Mouse (Mus musculus) liver, embryonic 14.5 days (tissue): ENCODE measurements around the gene Cpne5. TPM values are rescaled to one million over a fixed set of nuclear protein-coding genes. Genes with fewer than 3 reads are reported as not detected.

Experiments used
- ATAC-seq: fragments of 200-750 bp; cut with Nextera tagmentation; 2 replicates; pipeline ENCODE4 v1.8.0; 2017; ENCODE audit warnings: moderate number of reproducible peaks, mild to moderate bottlenecking, moderate library complexity; ENCODE audit not compliant: insufficient read depth
- DNase-seq, 3 experiments: peaks; one replicate each; pipeline ENCODE4 v3.0.0-alpha.2; 2012 to 2013; ENCODE audit warnings: low read depth in 3 of 3, low spot score in 3 of 3
- H3K27ac ChIP-seq: fragments of 300-500 bp; sonication (generic); 2 replicates; pipeline ENCODE4 v1.5.1; 2014; ENCODE audit warnings: moderate library complexity, mild to moderate bottlenecking, control low read depth, inconsistent platforms
- H3K27me3 ChIP-seq: fragments of 300-500 bp; sonication (generic); 2 replicates; pipeline ENCODE4 v1.6.1; 2014; ENCODE audit warnings: mild to moderate bottlenecking, low read length, moderate library complexity; ENCODE audit not compliant: control insufficient read depth, insufficient read depth
- H3K36me3 ChIP-seq: fragments of 300-500 bp; sonication (generic); replicated peaks from 2 replicates; pipeline ENCODE4 v1.6.1; 2014; ENCODE audit warnings: low read depth; ENCODE audit not compliant: control insufficient read depth, insufficient read depth
- H3K4me1 ChIP-seq, 2 experiments: fragments of 200-500 bp in 1 of 2; fragments of 300-500 bp in 1 of 2; sonication (generic) in 1 of 2; replicated peaks; 2 replicates each; pipeline ENCODE4 v1.6.1; 2012 to 2014; ENCODE audit warnings: antibody characterized with exemption in 1 of 2, inconsistent platforms in 1 of 2, low read length in 1 of 2; ENCODE audit not compliant: control insufficient read depth in 2 of 2, insufficient read depth in 2 of 2
- H3K4me2 ChIP-seq: fragments of 300-500 bp; sonication (generic); 2 replicates; pipeline ENCODE4 v1.6.1; 2014; ENCODE audit warnings: low read depth, mild to moderate bottlenecking, control low read depth, moderate library complexity
- H3K4me3 ChIP-seq, 2 experiments: fragments of 200-500 bp in 1 of 2; fragments of 300-500 bp in 1 of 2; sonication (generic) in 1 of 2; 2 replicates each; pipeline ENCODE4 v1.5.1; 2012 to 2014; ENCODE audit warnings: low read depth in 2 of 2, low read length in 2 of 2, mild to moderate bottlenecking in 2 of 2, control low read depth in 1 of 2, inconsistent platforms in 1 of 2, moderate library complexity in 1 of 2; ENCODE audit not compliant: insufficient read depth in 1 of 2
- H3K9ac ChIP-seq: fragments of 300-500 bp; sonication (generic); replicated peaks from 2 replicates; pipeline ENCODE4 v1.6.1; 2014; ENCODE audit warnings: mild to moderate bottlenecking, control low read depth, moderate library complexity
- H3K9me3 ChIP-seq: fragments of 300-500 bp; sonication (generic); 2 replicates; pipeline ENCODE4 v1.6.1; 2016; ENCODE audit warnings: low read length, mixed read lengths; ENCODE audit not compliant: control insufficient read depth
- CTCF ChIP-seq: IDR thresholded peaks from 2 replicates; pipeline ENCODE4 v1.5.1; 2016; ENCODE audit warnings: antibody characterized with exemption, low read depth, control low read depth
- EP300 ChIP-seq: IDR thresholded peaks from 2 replicates; pipeline ENCODE4 v1.6.1; 2016; ENCODE audit warnings: antibody characterized with exemption, low read depth
- WGBS: fragments of 180-500 bp; shearing (Covaris S2); extraction: QIAGEN DNeasy Blood & Tissue Kit; methylation state at CpG from one replicate; pipeline ENCODE4 v1.1.7; 2014; ENCODE audit not compliant: insufficient replicate concordance; 5-methylcytosine and 5-hydroxymethylcytosine counted together
- polyA plus RNA-seq, 2 experiments: library from polyadenylated mRNA; depleted of rRNA in 1 of 2; stranded (reverse) in 1 of 2; unstranded in 1 of 2; fragments of >200 nt; fragmentation: Nextera tagmentation in 1 of 2; extraction: Ambion mirVana in 1 of 2; gene quantifications; 2 replicates each; pipeline versions ENCODE4 v1.2.1 to v1.2.3; 2012 to 2014

Cpne5 gene
- polyA plus RNA-seq, 2 experiments: 0.06 to 0.28 TPM

- H3K27me3 ChIP-seq: no peaks in the 10 kb centered on the region
- H3K4me2 ChIP-seq: no peak overlapping the region
- no peak overlapping the region for H3K9ac ChIP-seq
- peaks cover 0 to 2% of the 10 kb centered on the region in 2 experiments; a peak in 1 of 4 replicates for H3K4me1 ChIP-seq
- H3K4me3 ChIP-seq: no peak overlapping the region
- ATAC-seq: no peak
- 72% methylated on average over 3 of the region's 3 CpGs for WGBS
- no peak overlapping the region for H3K27ac ChIP-seq
- H3K36me3 ChIP-seq: no peaks in the 10 kb centered on the region
- no peaks in the 10 kb centered on the region for H3K9me3 ChIP-seq
- DNase-seq: no peak
- TF ChIP-seq EP300: no peak
- TF ChIP-seq CTCF: no peak
Observed at GRCm38 (mm10) chr17:29126561-29126960, 111.4 kb downstream of the Cpne5 start.

GRCm38 (mm10) chr17:29123578-29124174 is 114.3 kb downstream of the Cpne5 start:
- Histone ChIP-seq H3K27me3 (no peaks in the 10 kb centered on the region), H3K4me1 (peaks cover 0 to 2% of the 10 kb centered on the region in 2 experiments; a peak in 1 of 4 replicates), H3K36me3 (no peaks in the 10 kb centered on the region), H3K9ac (no peak overlapping the region), H3K4me3 (no peak overlapping the region), H3K27ac (no peak overlapping the region), H3K9me3 (no peaks in the 10 kb centered on the region), H3K4me2 (no peak overlapping the region)
- DNase-seq: no peak
- WGBS: 51% methylated on average over 6 of the region's 6 CpGs
- no peak for TF ChIP-seq EP300
- TF ChIP-seq CTCF: no peak
- no peak for ATAC-seq

- peaks cover 0 to 2% of the 10 kb centered on the region in 2 experiments; a peak in 1 of 4 replicates for H3K4me1 ChIP-seq
- DNase-seq (no peak), ATAC-seq (no peak)
- H3K27ac ChIP-seq: no peak overlapping the region
- H3K36me3 ChIP-seq: no peaks in the 10 kb centered on the region
- TF ChIP-seq EP300: no peak
- no peak for TF ChIP-seq CTCF
- H3K9me3 ChIP-seq: no peaks in the 10 kb centered on the region
- H3K9ac ChIP-seq: no peak overlapping the region
- WGBS: 62% methylated on average over 6 of the region's 6 CpGs
- no peaks in the 10 kb centered on the region for H3K27me3 ChIP-seq
- no peak overlapping the region for H3K4me2 ChIP-seq
- H3K4me3 ChIP-seq: no peak overlapping the region
Observed at GRCm38 (mm10) chr17:29122817-29123216, 115.2 kb downstream of the Cpne5 start.

GRCm38 (mm10) chr17:29120666-29121065 is 117.3 kb downstream of the Cpne5 start:
- no peaks in the 10 kb centered on the region for H3K36me3 ChIP-seq
- H3K4me3 ChIP-seq: no peak overlapping the region
- no peak overlapping the region for H3K4me2 ChIP-seq
- TF ChIP-seq CTCF (no peak), EP300 (no peak)
- no peaks in the 10 kb centered on the region for H3K9me3 ChIP-seq
- no peaks in the 10 kb centered on the region for H3K27me3 ChIP-seq
- no peak overlapping the region for H3K27ac ChIP-seq
- no peak overlapping the region for H3K9ac ChIP-seq
- H3K4me1 ChIP-seq: peaks cover 0 to 2% of the 10 kb centered on the region in 2 experiments; a peak in 1 of 4 replicates
- DNase-seq (no peak), ATAC-seq (no peak)
- 66% methylated on average over 12 of the region's 12 CpGs for WGBS

- ATAC-seq (no peak), DNase-seq (no peak)
- no peak for TF ChIP-seq CTCF
- no peak for TF ChIP-seq EP300
- Histone ChIP-seq H3K9ac (no peak overlapping the region), H3K4me2 (no peak overlapping the region), H3K9me3 (no peaks in the 10 kb centered on the region), H3K4me1 (no peaks in the 10 kb centered on the region; a peak in 2 of 4 replicates), H3K27me3 (no peaks in the 10 kb centered on the region), H3K4me3 (no peak overlapping the region), H3K36me3 (no peaks in the 10 kb centered on the region), H3K27ac (no peak overlapping the region)
- 64% methylated on average over 5 of the region's 5 CpGs for WGBS
Observed at GRCm38 (mm10) chr17:29118057-29118456, 119.9 kb downstream of the Cpne5 start.
